Mouse (Mus musculus): ENCODE data around the gene Abcf3.

Abcf3 gene

DNA sequence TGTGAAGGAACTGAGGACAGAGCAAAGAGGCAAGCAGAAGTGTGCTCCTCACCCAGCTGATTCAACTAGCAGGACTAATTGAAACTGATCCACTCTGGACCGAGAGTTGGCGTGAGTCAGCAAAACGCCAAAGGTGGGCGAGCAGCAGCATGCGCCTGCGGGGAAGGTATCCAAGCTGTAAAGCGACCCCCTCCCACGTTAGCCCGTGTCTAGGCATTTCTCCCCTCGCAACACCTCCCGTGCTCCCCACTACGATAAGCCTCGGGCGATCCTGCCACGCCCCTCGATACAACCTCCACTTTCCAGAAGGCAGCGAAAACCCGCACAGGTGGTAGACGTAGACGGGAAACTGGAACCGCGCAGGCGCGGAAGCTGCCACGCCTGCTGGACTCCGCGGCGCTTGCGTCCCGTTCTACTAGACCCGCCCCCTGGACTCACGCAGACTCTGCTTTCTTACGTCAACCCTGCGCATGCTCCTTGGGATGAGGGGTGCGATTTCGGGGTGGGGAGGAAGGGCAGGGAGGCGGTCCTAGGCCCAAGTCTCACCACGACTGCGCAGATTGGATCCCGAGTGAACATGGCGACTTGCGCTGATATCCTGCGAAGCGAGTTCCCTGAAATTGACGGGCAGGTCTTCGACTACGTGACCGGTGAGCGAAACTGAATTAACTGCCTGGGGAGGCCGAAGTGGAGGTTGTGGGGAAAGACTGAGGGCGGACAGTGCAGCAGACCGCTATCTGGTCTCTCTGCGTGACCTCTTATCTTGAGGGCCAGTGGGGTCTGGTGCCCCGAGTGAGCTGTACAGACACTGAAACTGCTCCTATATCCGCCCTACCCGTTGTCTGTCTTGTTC is at the start of gene Abcf3:
Gene Abcf3, plus strand, starts transcription at position 482 of the 853 bp plus-strand sequence.
- DNase-seq (ENCODE audit: low read depth, low spot score), result peak; percentile 99

- peak; percentile 91 for DNase-seq (ENCODE audit: low read depth, low spot score)
Measured at GRCm38 (mm10) chr16:20498677-20499475, 49.5 kb upstream of the Abcf3 start, which contains the start of gene Eif2b5. Gene Eif2b5 (plus strand): TSS chr16:20498817.

DNA sequence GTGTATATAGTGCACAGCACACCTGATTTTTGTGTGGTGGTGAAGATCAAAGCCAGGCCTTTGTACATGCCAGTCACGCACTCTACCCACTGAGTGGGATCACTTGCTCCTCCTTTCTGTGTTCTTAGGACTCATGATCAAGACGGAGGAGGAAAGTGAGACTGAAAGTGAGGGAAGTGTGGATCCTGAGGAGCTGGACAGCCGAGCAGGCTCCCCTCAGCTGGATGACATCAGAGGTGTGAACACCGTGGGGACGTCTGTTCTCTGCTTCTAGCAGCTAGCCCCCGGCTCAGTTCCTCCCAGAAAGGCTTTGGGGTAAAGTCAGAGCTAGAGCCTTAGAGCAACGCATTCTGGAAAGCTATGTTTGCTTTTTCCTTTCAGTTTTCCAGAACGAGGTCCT is 42.4 kb upstream of the Abcf3 start:
- no peak for DNase-seq (ENCODE audit: low read depth, low spot score)

DNA sequence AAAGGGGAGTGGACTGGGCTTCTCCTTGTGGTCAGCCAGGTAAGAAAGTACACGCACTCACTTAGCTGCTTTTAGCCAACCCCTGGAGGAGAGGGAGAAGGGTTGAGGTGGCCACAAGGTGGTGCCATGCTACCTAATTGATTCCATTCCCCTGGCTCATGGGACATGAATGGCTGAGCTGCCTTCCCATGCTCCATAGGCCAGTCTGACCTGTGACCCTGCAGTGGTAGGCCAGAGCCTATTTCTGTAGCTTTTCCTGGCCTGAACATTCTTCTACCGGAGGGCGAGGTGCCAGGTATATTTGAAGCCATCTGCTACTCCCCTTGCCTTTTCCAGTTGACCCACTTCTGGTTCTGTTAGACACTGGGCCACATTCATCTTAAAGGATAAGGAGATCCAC is 39.0 kb upstream of the Abcf3 start:
- DNase-seq (ENCODE audit: low read depth, low spot score), result no peak

DNA sequence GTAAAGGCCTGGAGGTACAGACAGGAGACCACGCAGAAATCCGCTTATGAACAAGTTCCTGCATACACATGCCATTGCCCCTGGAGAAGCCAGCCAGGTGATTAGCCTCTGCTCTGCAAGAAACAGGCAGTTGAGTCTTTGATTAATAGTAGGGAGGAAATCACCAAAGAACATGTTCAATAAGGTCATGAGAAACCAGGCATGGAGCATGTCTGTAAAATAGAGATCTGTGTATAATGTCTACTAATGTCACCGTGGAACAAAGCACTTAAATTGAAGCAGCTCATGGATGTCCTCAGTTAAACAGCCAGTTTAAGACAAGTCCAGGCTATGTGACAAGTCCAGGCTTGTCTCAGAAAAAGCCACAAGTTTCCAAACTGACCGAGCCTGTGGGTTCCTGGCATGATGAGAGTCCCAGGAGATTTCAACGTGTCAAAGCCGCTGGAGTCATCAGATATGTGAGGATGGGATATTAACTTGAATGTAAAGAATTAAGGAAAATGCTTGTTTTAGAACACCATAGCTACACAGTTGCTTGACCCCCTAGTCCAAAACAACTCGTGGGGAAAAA is 37.0 kb upstream of the Abcf3 start:
- no peak for DNase-seq (ENCODE audit: low read depth, low spot score)

DNA sequence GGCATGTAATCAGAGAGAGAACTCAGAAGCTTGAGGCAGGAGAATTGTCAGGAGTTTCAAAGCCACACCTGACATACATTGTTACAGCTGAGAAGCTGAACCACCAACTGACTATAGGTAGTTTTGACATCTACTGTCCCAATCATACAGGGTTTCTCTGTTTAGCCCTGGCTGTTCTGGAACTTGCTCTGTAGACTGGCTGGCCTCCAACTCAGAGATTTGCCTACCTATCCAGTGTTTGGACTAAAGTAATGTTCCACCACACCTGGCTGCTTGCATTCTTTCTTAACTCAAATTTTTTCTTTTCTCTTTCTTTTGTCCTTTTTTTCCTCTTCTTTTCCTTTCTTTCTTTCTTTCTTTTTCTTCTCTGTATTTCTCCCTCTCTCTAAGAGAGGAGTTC is 32.3 kb upstream of the Abcf3 start:
- no peak for DNase-seq (ENCODE audit: low read depth, low spot score)

DNA sequence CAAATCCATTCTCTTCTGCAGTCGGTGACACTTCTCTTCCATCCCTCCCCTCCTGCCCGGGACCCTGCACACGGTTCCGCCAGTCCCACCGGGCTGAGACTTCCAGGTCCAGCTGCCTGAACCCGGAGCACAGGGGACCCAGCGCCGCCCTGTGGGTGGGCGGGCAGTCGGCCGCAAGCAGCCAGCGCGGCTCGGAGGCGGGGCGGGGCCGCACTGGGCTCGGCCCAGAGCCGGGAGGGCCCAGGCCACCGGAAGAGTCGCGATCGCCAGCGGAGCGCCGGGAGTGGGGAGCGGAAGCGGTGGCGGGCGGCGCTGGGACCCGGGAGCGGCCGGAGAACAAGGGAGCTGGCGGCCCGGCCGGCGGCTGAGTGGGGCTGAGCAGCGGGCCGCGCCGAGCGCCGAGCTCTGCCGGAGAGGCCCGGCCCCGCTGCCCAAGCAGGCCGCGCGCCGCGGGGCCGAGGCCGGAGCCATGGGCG is 31.6 kb upstream of the Abcf3 start, which contains the start of gene Dvl3:
Gene Dvl3, plus strand, starts transcription at position 257 of the 476 bp plus-strand sequence.
- DNase-seq (ENCODE audit: low read depth, low spot score), result peak; percentile 74

GRCm38 (mm10) chr16:20517216-20517615 is 31.2 kb upstream of the Abcf3 start:
- DNase-seq (ENCODE audit: low read depth, low spot score), result no peak

GRCm38 (mm10) chr16:20517701-20518374 is 30.5 kb upstream of the Abcf3 start:
- no peak for DNase-seq (ENCODE audit: low read depth, low spot score)

- no peak for DNase-seq (ENCODE audit: low read depth, low spot score)
Measured at GRCm38 (mm10) chr16:20523886-20524285, 24.5 kb upstream of the Abcf3 start.

GRCm38 (mm10) chr16:20528779-20529178 is 19.6 kb upstream of the Abcf3 start:
- no peak for DNase-seq (ENCODE audit: low read depth, low spot score)

GRCm38 (mm10) chr16:20529375-20529774 is 19.0 kb upstream of the Abcf3 start:
- no peak for DNase-seq (ENCODE audit: low read depth, low spot score)

DNA sequence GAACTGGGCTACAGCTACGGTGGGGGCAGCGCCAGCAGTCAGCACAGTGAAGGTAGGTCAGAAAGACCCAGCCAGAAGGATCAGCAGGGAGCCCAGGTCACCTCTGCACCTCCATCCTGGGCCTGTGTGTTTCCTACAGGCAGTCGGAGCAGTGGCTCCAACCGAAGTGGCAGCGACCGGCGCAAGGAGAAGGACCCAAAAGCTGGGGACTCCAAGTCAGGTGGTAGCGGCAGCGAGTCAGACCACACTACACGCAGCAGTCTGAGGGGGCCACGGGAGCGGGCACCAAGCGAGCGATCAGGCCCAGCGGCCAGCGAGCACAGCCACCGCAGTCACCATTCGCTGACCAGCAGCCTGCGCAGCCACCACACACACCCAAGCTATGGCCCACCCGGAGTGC is 17.4 kb upstream of the Abcf3 start:
- DNase-seq (ENCODE audit: low read depth, low spot score), result no peak

- no peak for DNase-seq (ENCODE audit: low read depth, low spot score)
Measured at GRCm38 (mm10) chr16:20534617-20535295, 13.6 kb upstream of the Abcf3 start.

DNA sequence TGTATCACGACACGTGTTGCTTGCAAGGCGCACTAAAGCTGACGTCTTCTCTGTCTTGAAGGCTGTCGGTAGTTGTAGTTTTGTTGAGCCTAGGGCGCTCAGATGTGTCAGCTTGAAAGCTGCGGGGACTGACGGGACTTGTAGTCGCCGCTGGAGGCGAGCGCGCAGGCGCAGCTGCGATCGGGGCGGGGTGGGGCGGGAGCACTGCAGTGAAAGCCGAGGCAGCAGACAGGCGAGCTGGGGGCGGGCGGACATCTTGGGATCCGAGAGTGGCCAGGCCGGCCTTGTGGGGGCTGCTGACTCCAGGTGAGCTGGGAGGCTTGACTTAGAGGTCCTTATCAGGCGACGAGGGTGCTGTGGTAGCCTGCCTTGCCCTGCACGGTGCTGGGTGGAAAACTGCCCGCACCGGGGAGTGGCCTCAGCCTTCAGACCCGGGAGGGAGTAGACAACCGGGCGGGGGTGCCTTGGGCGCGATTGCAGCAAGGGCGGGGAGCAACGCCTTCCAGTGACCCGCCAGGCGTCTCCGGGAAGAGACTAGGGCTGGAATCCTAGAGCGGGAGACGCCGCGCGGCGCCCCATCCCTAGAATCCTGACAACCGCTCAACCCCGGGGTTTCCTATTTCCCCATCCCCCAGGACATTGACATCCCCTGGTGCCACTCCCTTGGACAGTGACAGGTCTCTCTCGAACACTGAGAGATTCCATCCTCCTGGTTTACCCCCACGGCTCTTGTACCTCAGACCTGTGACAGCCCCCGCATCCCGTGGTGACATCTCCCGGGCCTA is 12.9 kb upstream of the Abcf3 start, which contains the start of gene Ap2m1:
Gene Ap2m1, plus strand, starts transcription at position 183 of the 785 bp plus-strand sequence.
- peak; percentile 99 for DNase-seq (ENCODE audit: low read depth, low spot score)

GRCm38 (mm10) chr16:20536081-20536665 is 12.2 kb upstream of the Abcf3 start:
- no peak for DNase-seq (ENCODE audit: low read depth, low spot score)

GRCm38 (mm10) chr16:20537071-20537471 is 11.3 kb upstream of the Abcf3 start:
- DNase-seq (ENCODE audit: low read depth, low spot score), result no peak

DNA sequence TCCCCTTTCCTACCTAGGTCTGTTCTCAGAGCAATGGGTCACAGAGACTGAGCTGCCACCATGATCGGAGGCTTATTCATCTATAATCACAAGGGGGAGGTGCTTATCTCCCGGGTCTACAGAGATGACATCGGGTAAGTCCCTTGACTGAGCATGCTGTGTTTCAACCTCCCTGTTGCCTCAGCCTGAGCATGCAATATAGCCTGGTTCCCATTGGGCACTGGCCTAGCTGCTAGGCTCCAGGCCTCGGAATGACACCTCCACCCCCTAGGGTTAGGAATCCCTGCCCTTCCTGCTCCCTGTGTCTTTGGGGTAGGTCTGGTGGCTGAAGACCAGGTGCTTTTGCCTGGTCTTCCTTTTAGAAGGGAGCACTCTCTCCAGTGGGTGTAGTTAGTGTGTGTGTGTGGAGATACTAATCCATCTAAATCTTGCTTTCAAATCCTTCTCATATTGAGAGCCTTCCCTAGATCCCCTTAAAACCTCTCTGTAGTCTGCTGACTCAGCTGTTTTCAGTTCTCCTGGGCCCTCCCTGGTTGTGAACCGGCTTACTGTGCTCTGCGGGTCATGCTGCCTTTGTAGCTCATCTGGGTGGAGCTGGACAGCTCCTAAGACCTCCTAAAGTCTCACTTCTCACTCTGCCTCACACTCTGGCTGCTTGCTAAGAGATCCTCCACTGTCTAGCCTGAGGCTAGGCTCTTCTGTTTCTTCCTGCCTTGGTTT is 10.6 kb upstream of the Abcf3 start:
- DNase-seq (ENCODE audit: low read depth, low spot score), result no peak

- no peak for DNase-seq (ENCODE audit: low read depth, low spot score)
Measured at GRCm38 (mm10) chr16:20539649-20540048, 8.7 kb upstream of the Abcf3 start.
